Mouse (Mus musculus) layer of hippocampus, adult 6 months (tissue): ENCODE data around the gene Tssk3. TPM values are rescaled to one million over a fixed set of nuclear protein-coding genes. Genes with fewer than 3 reads are reported as not detected.

ENCODE experiments used
- long read RNA-seq, 2 experiments: library from polyadenylated mRNA; unstranded; transcript quantifications; one replicate each; pipeline ENCODE4 v2.0.0; 2019 to 2020
- polyA plus RNA-seq: library from polyadenylated mRNA; unstranded; fragments of <200 nt; fragmentation: Nextera tagmentation; gene quantifications from 2 replicates; pipeline ENCODE4 v1.2.3, GENCODE M21; 2021

Gene Tssk3
- 0.15 TPM in 1 of 2 replicates, not detected in the other for polyA plus RNA-seq
- long read RNA-seq, experiment 1: 0 reads
- long read RNA-seq, experiment 2: 0 reads

GRCm38 (mm10) chr4:129490972-129491880, at the start of gene Tssk3, which contains the start of gene Fam229a:
Gene Tssk3, minus strand, starts transcription at chr4:129491022.
Gene Fam229a, plus strand, starts transcription at chr4:129491190.

GRCm38 (mm10) chr4:129513086-129513767, 22.4 kb upstream of the Tssk3 start, which contains the start of gene Marcksl1:
Gene Marcksl1, plus strand, starts transcription at chr4:129513581.

GRCm38 (mm10) chr4:129461183-129461960, 29.4 kb downstream of the Tssk3 start, which contains the start of gene Bsdc1:
Gene Bsdc1, plus strand, starts transcription at chr4:129461581.

GRCm38 (mm10) chr4:129440340-129441063, 50.3 kb downstream of the Tssk3 start, which contains the start of gene Zbtb8b:
Gene Zbtb8b, minus strand, starts transcription at chr4:129440853.

Other genes with a start within 250 kb of the Tssk3 start
- 3.5 and 6.9 TPM in 2 replicates for gene C77080, start 229.6 kb downstream of the Tssk3 start, polyA plus RNA-seq
- gene Sync, start 203.4 kb downstream of the Tssk3 start, polyA plus RNA-seq: 0.35 and 0.41 TPM in 2 replicates
- 44.3 and 45.5 TPM in 2 replicates for gene Rbbp4, start 155.7 kb downstream of the Tssk3 start, polyA plus RNA-seq
- 65.1 and 79.8 TPM in 2 replicates for gene Zbtb8os, start 155.3 kb downstream of the Tssk3 start, polyA plus RNA-seq
- gene Zbtb8a, start 112.9 kb downstream of the Tssk3 start, polyA plus RNA-seq: 4.4 and 4.9 TPM in 2 replicates
- gene Zbtb8b, start 50.2 kb downstream of the Tssk3 start, polyA plus RNA-seq: 1.9 and 2.1 TPM in 2 replicates
- gene Bsdc1, start 29.4 kb downstream of the Tssk3 start, polyA plus RNA-seq: 11.4 and 11.5 TPM in 2 replicates
- gene Fam229a, start 168 bp upstream of the Tssk3 start, polyA plus RNA-seq: 0.98 and 1.3 TPM in 2 replicates
- gene Marcksl1, start 22.6 kb upstream of the Tssk3 start, polyA plus RNA-seq: 33.1 and 41.3 TPM in 2 replicates
- 16.9 and 18.2 TPM in 2 replicates for gene Hdac1, start 51.7 kb upstream of the Tssk3 start, polyA plus RNA-seq
- 2.4 and 2.5 TPM in 2 replicates for gene Lck, start 82.6 kb upstream of the Tssk3 start, polyA plus RNA-seq
- gene Fam167b, start 87.5 kb upstream of the Tssk3 start, polyA plus RNA-seq: 1.4 and 2.4 TPM in 2 replicates
- 270 and 298 TPM in 2 replicates for gene Eif3i, start 109.6 kb upstream of the Tssk3 start, polyA plus RNA-seq
- gene Tmem234, start 109.6 kb upstream of the Tssk3 start, polyA plus RNA-seq: 181 and 186 TPM in 2 replicates
- gene Dcdc2b, start 123.2 kb upstream of the Tssk3 start, polyA plus RNA-seq: 3.4 and 4.1 TPM in 2 replicates
- 28.4 and 35.0 TPM in 2 replicates for gene Iqcc, start 128.1 kb upstream of the Tssk3 start, polyA plus RNA-seq
- gene Ccdc28b, start 132.9 kb upstream of the Tssk3 start, polyA plus RNA-seq: 31.7 and 35.6 TPM in 2 replicates
- gene Txlna, start 150.0 kb upstream of the Tssk3 start, polyA plus RNA-seq: 16.0 and 16.7 TPM in 2 replicates
- 9.9 and 11.1 TPM in 2 replicates for gene Kpna6, start 181.7 kb upstream of the Tssk3 start, polyA plus RNA-seq
- gene Tmem39b, start 205.8 kb upstream of the Tssk3 start, polyA plus RNA-seq: 9.7 and 9.8 TPM in 2 replicates